Mouse (Mus musculus) hindbrain, embryonic 16.5 days (tissue): ENCODE data around the gene Plod2. TPM values are rescaled to one million over a fixed set of nuclear protein-coding genes. Genes with fewer than 3 reads are reported as not detected.
A peak's percentile ranks its signal among the peaks of the same experiment; 100 is the strongest.

ENCODE experiments used
- ATAC-seq: fragments of 200-750 bp; cut with Nextera tagmentation; 2 replicates; pipeline ENCODE4 v1.8.0; 2017; ENCODE audit warnings: moderate TSS enrichment, moderate library complexity
- H3K27ac ChIP-seq: fragments of 300-500 bp; sonication (generic); 2 replicates; pipeline ENCODE4 v1.5.1; 2014; ENCODE audit warnings: low read depth, mild to moderate bottlenecking, control low read depth, low read length, moderate library complexity
- H3K27me3 ChIP-seq: fragments of 300-500 bp; sonication (generic); replicated peaks from 2 replicates; pipeline ENCODE4 v1.6.1; 2014; ENCODE audit warnings: low read length; ENCODE audit not compliant: control insufficient read depth, insufficient read depth
- H3K36me3 ChIP-seq: fragments of 300-500 bp; sonication (generic); 2 replicates; pipeline ENCODE4 v1.6.1; 2014; ENCODE audit warnings: mild to moderate bottlenecking, low read length, moderate library complexity, mixed read lengths; ENCODE audit not compliant: control insufficient read depth, insufficient read depth
- H3K4me1 ChIP-seq: fragments of 300-500 bp; sonication (generic); 2 replicates; pipeline ENCODE4 v1.6.1; 2014; ENCODE audit warnings: low read depth, low read length; ENCODE audit not compliant: control insufficient read depth, insufficient read depth
- H3K4me2 ChIP-seq: fragments of 300-500 bp; sonication (generic); 2 replicates; pipeline ENCODE4 v1.6.1; 2014; ENCODE audit warnings: mild to moderate bottlenecking, low read length, control low read depth, moderate library complexity
- H3K4me3 ChIP-seq: fragments of 300-500 bp; sonication (generic); 2 replicates; pipeline ENCODE4 v1.5.1; 2014; ENCODE audit warnings: mild to moderate bottlenecking, low read length, control low read depth, moderate library complexity
- H3K9ac ChIP-seq: fragments of 300-500 bp; sonication (generic); 2 replicates; pipeline ENCODE4 v1.6.1; 2014; ENCODE audit warnings: low read depth, mild to moderate bottlenecking, control low read depth, low read length, moderate library complexity
- H3K9me3 ChIP-seq: fragments of 300-500 bp; sonication (generic); 2 replicates; pipeline ENCODE4 v1.6.1; 2014; ENCODE audit warnings: mild to moderate bottlenecking, low read length, moderate library complexity; ENCODE audit not compliant: control insufficient read depth
- WGBS: fragments of 180-500 bp; shearing (Covaris S2); extraction: QIAGEN DNeasy Blood & Tissue Kit; methylation state at CpG from one replicate; pipeline ENCODE4 v1.1.7; 2014; 5-methylcytosine and 5-hydroxymethylcytosine counted together
- polyA plus RNA-seq: library from polyadenylated mRNA; unstranded; fragments of >200 nt; fragmentation: Nextera tagmentation; extraction: Ambion mirVana; gene quantifications from 2 replicates; pipeline ENCODE4 v1.2.1, GENCODE M21; 2015

Plod2 gene
- polyA plus RNA-seq, 1 experiment from 2014 or later, result 11.8 TPM

- no peak overlapping the region for H3K4me3 ChIP-seq
- ATAC-seq, result no peak
- H3K27me3 ChIP-seq, result no peaks in the 10 kb centered on the region
- no peaks in the 10 kb centered on the region for H3K4me1 ChIP-seq
- H3K4me2 ChIP-seq, result no peak overlapping the region
- H3K9me3 ChIP-seq, result no peaks in the 10 kb centered on the region
- WGBS, result 87% methylated on average over 1 of the region's 1 CpGs
- no peak overlapping the region for H3K27ac ChIP-seq
- no peak overlapping the region for H3K9ac ChIP-seq
- no peaks in the 10 kb centered on the region for H3K36me3 ChIP-seq
Measured at GRCm38 (mm10) chr9:92588226-92588625, 46.2 kb downstream of the Plod2 start.

GRCm38 (mm10) chr9:92589021-92589420 is 47.0 kb downstream of the Plod2 start:
- Histone ChIP-seq H3K27me3 (no peaks in the 10 kb centered on the region), H3K9me3 (no peaks in the 10 kb centered on the region), H3K4me2 (no peak overlapping the region), H3K4me1 (no peaks in the 10 kb centered on the region), H3K36me3 (no peaks in the 10 kb centered on the region), H3K27ac (no peak overlapping the region), H3K9ac (no peak overlapping the region), H3K4me3 (no peak overlapping the region)
- no peak for ATAC-seq
- WGBS, result 91% methylated on average over 5 of the region's 5 CpGs

GRCm38 (mm10) chr9:92591482-92591881 is 49.5 kb downstream of the Plod2 start:
- peak; percentile 74; the same call in 1 of the 2 replicates for ATAC-seq

GRCm38 (mm10) chr9:92592757-92593156 is 50.7 kb downstream of the Plod2 start:
- ATAC-seq, result no peak
- Histone ChIP-seq H3K9me3 (no peaks in the 10 kb centered on the region), H3K4me1 (no peaks in the 10 kb centered on the region), H3K27me3 (no peaks in the 10 kb centered on the region), H3K36me3 (no peaks in the 10 kb centered on the region), H3K4me2 (no peak overlapping the region), H3K27ac (no peak overlapping the region), H3K4me3 (no peak overlapping the region), H3K9ac (no peak overlapping the region)
- WGBS, result 92% methylated on average over 8 of the region's 8 CpGs

More at GRCm38 (mm10) chr9:92591482-92591881, 49.5 kb downstream of the Plod2 start:
- Histone ChIP-seq H3K27ac (no peak overlapping the region), H3K27me3 (no peaks in the 10 kb centered on the region), H3K4me2 (no peak overlapping the region), H3K9ac (no peak overlapping the region), H3K4me3 (no peak overlapping the region), H3K36me3 (no peaks in the 10 kb centered on the region), H3K9me3 (no peaks in the 10 kb centered on the region), H3K4me1 (no peaks in the 10 kb centered on the region)
- WGBS, result 54% methylated on average over 5 of the region's 5 CpGs

GRCm38 (mm10) chr9:92594491-92594890 is 52.5 kb downstream of the Plod2 start:
- Histone ChIP-seq H3K9me3 (no peaks in the 10 kb centered on the region), H3K4me1 (no peaks in the 10 kb centered on the region), H3K27me3 (no peaks in the 10 kb centered on the region), H3K9ac (no peak overlapping the region), H3K27ac (no peak overlapping the region), H3K36me3 (no peaks in the 10 kb centered on the region), H3K4me3 (no peak overlapping the region), H3K4me2 (no peak overlapping the region)
- 76% methylated on average over 6 of the region's 6 CpGs for WGBS
- no peak for ATAC-seq

- ATAC-seq, result no peak
- Histone ChIP-seq H3K36me3 (no peaks in the 10 kb centered on the region), H3K27ac (no peak overlapping the region), H3K4me2 (no peak overlapping the region), H3K9me3 (no peaks in the 10 kb centered on the region), H3K27me3 (no peaks in the 10 kb centered on the region), H3K4me3 (no peak overlapping the region), H3K4me1 (no peaks in the 10 kb centered on the region), H3K9ac (no peak overlapping the region)
- WGBS, result 95% methylated on average over 4 of the region's 4 CpGs
Measured at GRCm38 (mm10) chr9:92595296-92595695, 53.3 kb downstream of the Plod2 start.

- Histone ChIP-seq H3K9ac (no peak overlapping the region), H3K4me3 (no peak overlapping the region), H3K27ac (no peak overlapping the region), H3K9me3 (no peaks in the 10 kb centered on the region), H3K36me3 (no peaks in the 10 kb centered on the region), H3K4me2 (no peak overlapping the region), H3K27me3 (no peaks in the 10 kb centered on the region), H3K4me1 (no peaks in the 10 kb centered on the region)
- ATAC-seq, result no peak
- WGBS, result 89% methylated on average over 9 of the region's 9 CpGs
Measured at GRCm38 (mm10) chr9:92596916-92597547, 55.0 kb downstream of the Plod2 start.

GRCm38 (mm10) chr9:92597776-92598175 is 55.8 kb downstream of the Plod2 start:
- H3K4me1 ChIP-seq, result no peaks in the 10 kb centered on the region
- WGBS, result 69% methylated on average over 11 of the region's 11 CpGs
- H3K36me3 ChIP-seq, result no peaks in the 10 kb centered on the region
- ATAC-seq, result no peak
- H3K9me3 ChIP-seq, result no peaks in the 10 kb centered on the region
- no peak overlapping the region for H3K27ac ChIP-seq
- no peak overlapping the region for H3K4me2 ChIP-seq
- H3K4me3 ChIP-seq, result no peak overlapping the region
- H3K9ac ChIP-seq, result no peak overlapping the region
- H3K27me3 ChIP-seq, result no peaks in the 10 kb centered on the region

- 87% methylated on average over 15 of the region's 15 CpGs for WGBS
- Histone ChIP-seq H3K4me2 (no peak overlapping the region), H3K4me3 (no peak overlapping the region), H3K36me3 (peaks cover 2% of the 10 kb centered on the region; the same call in 1 of the 2 replicates), H3K9ac (no peak overlapping the region), H3K27me3 (no peaks in the 10 kb centered on the region), H3K4me1 (no peaks in the 10 kb centered on the region), H3K9me3 (no peaks in the 10 kb centered on the region), H3K27ac (no peak overlapping the region)
- no peak for ATAC-seq
Measured at GRCm38 (mm10) chr9:92599940-92600538, 58.0 kb downstream of the Plod2 start.
